Mouse (Mus musculus): ENCODE results near the gene Hoxa1.

DNA sequence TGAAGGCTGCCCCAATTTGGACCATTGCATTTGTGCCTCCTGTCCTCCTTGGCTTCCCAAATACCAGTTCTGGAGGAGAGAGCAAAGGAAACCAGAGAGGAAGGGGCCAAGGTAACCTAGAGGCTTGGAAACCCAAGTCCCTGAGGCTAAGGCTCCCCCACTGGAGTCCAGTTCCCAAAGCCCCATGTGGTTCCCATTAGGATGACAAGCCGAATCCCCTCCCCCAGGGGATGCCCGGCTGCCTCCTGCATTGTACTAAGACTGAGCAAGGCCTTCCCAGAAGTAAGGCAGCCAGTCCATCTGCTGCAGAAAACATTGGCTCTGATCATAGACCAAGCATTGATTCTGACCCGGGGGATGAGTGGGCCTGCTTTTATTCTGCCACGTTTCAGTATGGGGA is 13.2 kb upstream of the Hoxa1 start:
- TF ChIP-seq CTCF (IDR thresholded peaks at IDR 0.05) (no peak), EP300 (IDR thresholded peaks at IDR 0.05; ENCODE audit: insufficient read depth, low read depth, low read length) (no peak), POLR2A (IDR thresholded peaks at IDR 0.05; ENCODE audit: insufficient read depth, low read depth, low read length) (no peak)

Measured in heart, adult 2 months (tissue).